Mouse (Mus musculus): ENCODE results near the gene Stam2. TPM values are rescaled to one million over a fixed set of nuclear protein-coding genes. Genes with fewer than 3 reads are reported as not detected.

The Stam2 gene
- total RNA-seq, 1 experiment from 2014 or later: 47.7 TPM

- no peak for DNase-seq
Measured at GRCm38 (mm10) chr2:52651547-52651946, 90.5 kb downstream of the Stam2 start.

GRCm38 (mm10) chr2:52647255-52647998 is 94.7 kb downstream of the Stam2 start:
- no peak for DNase-seq

- no peak for DNase-seq
Measured at GRCm38 (mm10) chr2:52643657-52644056, 98.4 kb downstream of the Stam2 start.

Other genes with a start within 250 kb of the Stam2 start
- 0.24 and 0.27 TPM in 2 replicates for gene Cacnb4, start 65.5 kb downstream of the Stam2 start, total RNA-seq (2021)
- 15.5 and 16.9 TPM in 2 replicates for gene Fmnl2, start 115.6 kb upstream of the Stam2 start, total RNA-seq (2021)

Measured in adrenal gland, postnatal 25 days (tissue).